Mouse (Mus musculus) cortical plate, adult 2 months (tissue): ENCODE results near the gene 1700080E11Rik.

ENCODE experiments used
- CTCF ChIP-seq: fragments of 200-500 bp; IDR thresholded peaks from 2 replicates; pipeline ENCODE4 v1.5.1; 2011; ENCODE audit warnings: mild to moderate bottlenecking, control low read depth, low read length; ENCODE audit not compliant: insufficient read depth; ENCODE audit errors: extremely low read depth
- POLR2A ChIP-seq: fragments of 200-500 bp; IDR thresholded peaks from 2 replicates; pipeline ENCODE4 v1.6.1; 2011; ENCODE audit warnings: mild to moderate bottlenecking, low read length, control low read depth; ENCODE audit not compliant: insufficient read depth; ENCODE audit errors: extremely low read depth

GRCm38 (mm10) chr9:105139204-105139603 lies 5.7 kb downstream of the 1700080E11Rik start:
- TF ChIP-seq CTCF (no peak), POLR2A (no peak)
